Mouse (Mus musculus): ENCODE measurements at regions not wholly inside any gene's neighbourhood (a gene's known extent, or its start where the extent isn't known, plus 50 kb on each side); places are given as distances from the start of the nearest gene placed in this dataset.

DNA sequence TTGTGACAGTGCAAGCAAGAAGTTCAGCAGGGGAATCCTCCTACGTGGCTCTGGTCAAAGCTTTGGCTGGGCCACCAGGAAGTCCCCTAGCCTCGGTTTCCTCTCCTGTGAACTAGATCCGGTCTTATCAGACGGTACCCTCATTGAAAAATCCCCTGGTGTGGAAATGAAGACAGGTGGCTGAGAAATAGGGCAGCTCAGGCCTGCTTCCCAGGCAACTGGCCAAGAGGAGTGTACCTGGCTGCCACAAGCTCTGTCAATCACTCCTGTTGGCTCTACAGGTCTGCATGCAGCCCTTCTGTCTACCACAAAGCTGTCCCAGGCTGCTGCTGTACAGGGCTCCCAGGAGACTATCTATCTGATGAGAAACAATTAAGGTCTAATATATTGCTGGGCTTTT, 146.1 kb upstream of the Cxcr4 start:
- no peak for DNase-seq (ENCODE audit: low read depth in 2 of 2, low spot score in 2 of 2)

DNA sequence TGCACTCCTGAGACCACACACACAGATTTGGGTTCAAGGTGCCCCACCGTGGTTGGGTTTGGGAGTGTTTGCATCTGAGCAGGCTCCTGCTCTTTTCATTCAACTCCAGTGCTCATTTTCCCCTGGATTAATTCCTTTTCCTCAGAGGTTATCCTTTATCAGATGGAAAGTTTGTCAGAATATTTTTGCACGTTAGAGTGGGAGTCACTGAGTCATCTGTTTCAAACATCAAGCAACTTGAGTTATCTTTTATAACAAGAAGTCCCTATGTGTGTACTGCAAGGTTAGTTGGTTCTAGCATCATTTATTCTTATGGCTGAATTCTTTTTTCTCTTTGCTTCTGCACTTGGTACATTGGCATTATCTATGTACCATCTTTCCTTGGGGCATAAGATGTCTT, 142.8 kb upstream of the Cxcr4 start:
- DNase-seq (ENCODE audit: low read depth in 2 of 2, low spot score in 2 of 2), result no peak

DNA sequence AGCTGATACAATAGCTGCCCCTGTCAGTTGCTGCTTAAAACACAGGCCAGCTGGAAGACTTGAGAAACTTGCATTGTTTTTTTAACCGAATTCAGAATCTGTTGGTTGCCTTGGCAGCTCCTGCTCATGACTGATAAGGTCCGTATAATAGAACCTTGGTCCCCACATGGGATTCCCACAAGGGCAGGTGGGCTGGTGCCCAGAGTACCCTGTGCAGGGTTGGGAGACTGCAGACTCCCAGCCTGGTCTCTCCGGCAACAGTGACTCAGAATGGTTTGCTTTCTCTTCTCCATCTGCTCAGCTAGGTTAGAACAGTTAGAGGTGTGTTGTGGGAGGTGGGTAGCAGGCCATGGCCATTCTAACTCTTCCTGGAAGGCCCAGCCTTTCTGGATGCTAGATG, 139.4 kb upstream of the Cxcr4 start:
- DNase-seq (ENCODE audit: low read depth in 2 of 2, low spot score in 2 of 2), result no peak

DNA sequence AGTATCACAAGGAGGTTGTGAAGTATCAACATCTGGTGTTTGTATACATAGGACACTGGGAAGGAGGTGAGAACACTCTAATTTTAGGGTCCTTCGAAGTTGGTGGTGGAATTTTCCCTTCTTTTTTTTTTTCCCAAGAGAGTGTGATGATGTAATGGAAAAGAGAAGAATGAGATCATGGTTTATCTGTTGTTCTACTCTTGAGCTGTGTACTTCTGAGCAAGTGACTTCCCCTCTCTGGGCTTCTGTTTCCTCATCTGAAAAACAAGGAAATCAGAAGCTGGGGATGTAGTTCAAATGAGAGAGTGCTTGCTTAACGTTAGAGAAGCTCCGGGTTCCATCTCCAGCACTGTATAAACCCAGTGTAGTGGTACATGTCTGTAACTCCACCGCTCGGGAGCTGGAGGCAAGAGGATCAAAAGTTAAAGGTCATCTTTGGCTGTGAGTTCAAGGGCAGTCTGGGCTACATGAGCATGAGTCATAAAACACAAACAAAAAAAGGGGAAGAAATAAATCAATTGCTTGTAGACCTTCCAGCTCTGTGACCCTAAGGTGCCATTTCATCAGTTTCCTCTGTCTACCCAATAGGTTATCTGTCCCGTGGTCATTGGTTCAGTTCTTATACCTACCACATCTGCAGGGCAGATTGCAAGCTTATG, 132.5 kb upstream of the Cxcr4 start:
- DNase-seq (ENCODE audit: low read depth in 2 of 2, low spot score in 2 of 2), result no peak

DNA sequence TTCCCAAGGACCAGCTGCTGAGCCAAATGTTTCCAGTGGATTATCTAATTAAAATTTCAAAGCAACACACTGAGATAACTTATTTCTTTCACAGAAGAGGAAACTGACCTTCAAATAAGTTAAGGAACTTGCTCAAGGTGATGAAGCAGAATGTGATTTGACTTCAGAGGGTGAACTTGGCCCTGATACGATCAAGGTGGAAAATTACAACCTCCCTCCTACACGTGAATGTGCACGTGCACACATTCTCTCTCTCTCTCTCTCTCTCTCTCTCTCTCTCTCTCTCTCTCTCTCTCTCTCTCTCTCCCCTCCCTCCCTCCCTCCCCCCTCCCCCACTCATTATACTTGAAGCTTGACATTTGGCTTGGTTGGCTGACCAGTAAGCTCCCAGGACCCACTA, 131.8 kb upstream of the Cxcr4 start:
- DNase-seq (ENCODE audit: low read depth in 2 of 2, low spot score in 2 of 2), result no peak

DNA sequence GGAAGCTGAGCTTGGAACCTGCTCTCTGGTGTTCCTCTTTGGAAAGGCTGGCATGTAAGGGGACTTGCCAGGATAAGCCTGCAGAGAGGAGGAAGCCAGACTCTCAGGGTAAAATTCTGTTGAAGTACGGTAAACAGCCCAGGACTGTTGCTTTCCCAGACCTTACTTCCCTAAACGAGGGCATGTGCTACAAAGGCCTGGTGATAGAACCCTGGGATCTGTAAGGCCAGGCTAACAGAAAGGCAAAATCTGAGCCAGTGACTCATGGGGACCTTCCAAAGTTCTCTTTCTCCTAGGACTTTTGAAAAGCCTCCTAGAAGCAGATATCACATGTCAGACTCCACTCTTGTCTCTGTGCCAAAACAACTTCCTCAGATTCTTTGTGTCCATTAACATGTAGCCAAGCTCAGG, 130.0 kb upstream of the Cxcr4 start:
- DNase-seq (ENCODE audit: low read depth in 2 of 2, low spot score in 2 of 2), result no peak

DNA sequence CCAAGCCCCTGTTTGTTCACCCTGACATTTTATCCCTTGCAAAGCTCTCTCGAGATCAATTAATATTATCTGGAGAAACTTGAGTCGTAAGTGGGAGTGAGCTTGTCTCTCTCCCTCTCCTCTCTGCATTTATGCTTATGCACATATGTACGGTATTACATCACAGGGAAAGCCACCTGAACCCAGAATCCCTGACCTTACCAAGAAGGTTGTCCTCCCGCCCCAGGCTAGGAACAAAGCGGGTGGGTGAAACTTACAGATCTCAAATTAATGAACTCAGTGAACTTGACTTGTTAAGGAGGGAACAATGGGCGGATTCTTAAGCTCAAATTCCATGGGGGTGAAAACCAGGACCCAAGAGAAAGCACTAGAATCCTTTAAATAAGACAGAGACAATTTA, 122.8 kb upstream of the Cxcr4 start:
- DNase-seq (ENCODE audit: low read depth in 2 of 2, low spot score in 2 of 2), result no peak

DNA sequence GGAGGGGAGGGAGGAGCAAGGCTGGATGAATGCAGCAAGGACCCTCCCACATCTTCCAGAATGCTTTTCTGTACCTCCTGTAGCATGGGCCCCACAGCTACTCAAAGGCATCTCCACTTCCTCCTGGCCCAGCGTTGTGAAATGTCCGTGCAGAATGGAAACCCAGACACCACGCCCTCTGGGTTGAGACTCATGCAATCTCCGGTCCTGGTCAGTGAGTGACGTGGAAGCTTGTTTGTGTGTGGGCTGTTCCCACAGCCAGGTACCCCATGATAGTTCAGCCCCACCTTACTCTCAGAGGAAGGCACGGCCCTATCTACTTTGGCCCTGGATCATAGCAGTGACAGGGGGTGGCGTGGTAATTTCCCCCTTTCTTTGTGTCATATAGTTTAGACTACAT, 120.8 kb upstream of the Cxcr4 start:
- no peak for DNase-seq (ENCODE audit: low read depth in 2 of 2, low spot score in 2 of 2)

DNA sequence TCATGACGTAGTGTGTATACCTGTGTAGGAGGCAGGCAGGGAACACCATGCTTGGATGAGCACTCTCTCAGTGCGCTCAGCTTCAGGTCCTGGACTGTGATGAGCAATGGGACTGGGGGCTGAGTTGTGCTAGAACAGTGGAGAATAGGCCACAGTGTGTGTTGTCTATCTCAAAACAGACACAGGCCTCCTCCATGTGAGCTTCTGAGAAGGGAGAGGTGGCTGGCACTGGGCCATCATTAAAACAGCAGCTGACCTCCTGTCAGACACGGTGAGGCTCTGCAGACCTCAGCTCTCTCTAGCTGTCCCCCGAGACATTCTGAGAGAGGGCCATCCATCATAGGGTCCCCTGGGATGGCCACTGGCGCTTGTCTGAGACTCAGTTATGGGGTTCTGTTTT, 119.0 kb upstream of the Cxcr4 start:
- no peak for DNase-seq (ENCODE audit: low read depth in 2 of 2, low spot score in 2 of 2)

DNA sequence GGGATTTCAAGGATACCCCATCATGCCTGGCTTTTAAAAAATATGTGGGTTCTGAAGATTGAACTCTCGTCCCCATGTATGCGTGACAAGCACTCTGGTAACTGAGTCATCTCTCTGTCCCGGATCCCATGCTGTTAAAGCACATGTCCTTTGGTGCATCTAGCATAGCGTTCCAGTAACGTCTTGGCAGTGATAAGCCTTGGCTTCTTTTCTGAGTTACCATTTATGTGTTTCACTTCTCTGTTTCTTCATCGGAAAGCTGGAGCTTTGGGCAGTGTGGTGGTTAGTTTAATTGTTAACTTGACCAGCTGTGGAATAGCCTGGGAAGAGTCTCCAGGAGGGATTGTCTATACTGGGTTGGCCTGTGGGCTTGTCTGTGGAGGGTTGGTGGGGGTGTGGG, 115.7 kb upstream of the Cxcr4 start:
- DNase-seq (ENCODE audit: low read depth in 2 of 2, low spot score in 2 of 2), result no peak

DNA sequence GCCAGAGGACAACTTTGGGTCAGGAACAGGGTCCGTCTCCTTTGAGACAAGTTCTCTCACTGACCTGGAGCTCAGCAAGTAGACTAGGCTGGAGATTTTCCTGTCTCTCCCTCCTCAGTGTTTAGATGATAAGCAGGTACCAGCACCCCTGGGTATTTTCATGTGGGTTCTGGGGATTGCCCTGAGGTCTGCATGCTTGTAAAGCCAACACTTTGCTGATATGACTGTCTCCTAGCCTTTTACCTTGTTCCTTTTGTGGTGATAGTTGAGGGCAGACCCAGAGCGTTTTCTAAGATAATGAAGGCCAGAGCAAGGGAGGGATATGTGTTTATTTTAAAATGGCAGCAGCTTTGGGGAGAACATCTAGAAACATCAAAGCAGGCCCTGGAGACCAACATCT, 114.1 kb upstream of the Cxcr4 start:
- no peak for DNase-seq (ENCODE audit: low read depth in 2 of 2, low spot score in 2 of 2)

DNA sequence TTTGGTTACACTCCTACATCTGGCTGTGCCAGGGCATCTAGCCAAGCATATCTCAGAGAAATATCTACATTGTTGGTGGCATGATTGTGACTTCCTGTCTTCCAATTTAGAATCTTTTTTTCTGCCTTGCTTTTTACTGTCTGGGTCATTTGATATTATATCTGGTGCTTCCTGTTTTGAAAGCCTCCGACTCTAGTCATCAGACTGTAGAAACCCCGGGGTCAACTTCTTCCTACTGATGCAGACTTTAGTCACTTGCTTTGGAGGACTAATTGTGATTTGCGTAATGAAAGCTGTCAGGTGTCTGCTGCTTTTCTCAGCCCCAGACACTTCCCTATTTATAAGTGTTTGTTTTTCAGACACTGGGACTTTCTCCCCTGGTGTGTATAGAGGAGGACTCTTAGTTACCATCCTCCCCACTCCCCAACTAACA, 113.0 kb upstream of the Cxcr4 start:
- DNase-seq (ENCODE audit: low read depth in 2 of 2, low spot score in 2 of 2), result peak; percentile 13 to 20

DNA sequence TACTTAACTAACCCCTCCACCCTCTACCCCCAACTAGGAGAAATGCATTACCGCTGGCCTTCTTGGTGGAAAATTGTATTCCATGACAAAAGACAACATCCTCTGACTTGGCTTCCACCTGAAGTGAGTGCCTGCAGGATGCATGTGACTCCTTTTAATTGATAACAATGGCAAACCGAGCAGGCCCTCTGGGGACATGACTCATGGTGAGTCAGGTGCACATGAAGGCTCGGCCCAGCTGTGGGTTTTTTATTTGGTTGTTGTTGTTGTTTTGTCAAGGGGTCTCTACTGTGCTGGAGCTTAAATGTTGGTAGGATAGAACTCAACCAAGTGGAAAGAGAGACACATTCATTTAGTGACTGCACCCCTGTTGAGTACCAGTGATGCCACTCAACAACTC, 109.2 kb upstream of the Cxcr4 start:
- DNase-seq (ENCODE audit: low read depth in 2 of 2, low spot score in 2 of 2), result no peak

DNA sequence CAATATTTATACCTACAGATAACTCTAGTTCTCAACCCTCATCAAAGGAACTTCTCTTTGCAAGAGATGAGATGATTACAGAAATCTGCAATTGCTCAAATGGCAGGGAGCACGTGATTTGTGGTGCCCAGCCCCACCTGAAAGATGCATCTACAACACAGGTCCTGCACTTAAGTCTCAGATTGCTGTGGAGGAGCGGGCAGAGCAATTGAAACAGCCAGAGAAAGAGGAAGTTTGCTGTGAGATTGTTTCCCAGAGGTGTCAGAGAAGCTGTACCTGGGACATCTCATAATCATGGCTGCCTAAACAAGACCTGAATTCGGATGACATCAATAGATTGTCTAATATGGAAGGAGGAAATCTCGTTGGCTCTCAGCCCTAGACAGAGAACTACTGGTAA, 105.9 kb upstream of the Cxcr4 start:
- DNase-seq (ENCODE audit: low read depth in 2 of 2, low spot score in 2 of 2), result no peak

DNA sequence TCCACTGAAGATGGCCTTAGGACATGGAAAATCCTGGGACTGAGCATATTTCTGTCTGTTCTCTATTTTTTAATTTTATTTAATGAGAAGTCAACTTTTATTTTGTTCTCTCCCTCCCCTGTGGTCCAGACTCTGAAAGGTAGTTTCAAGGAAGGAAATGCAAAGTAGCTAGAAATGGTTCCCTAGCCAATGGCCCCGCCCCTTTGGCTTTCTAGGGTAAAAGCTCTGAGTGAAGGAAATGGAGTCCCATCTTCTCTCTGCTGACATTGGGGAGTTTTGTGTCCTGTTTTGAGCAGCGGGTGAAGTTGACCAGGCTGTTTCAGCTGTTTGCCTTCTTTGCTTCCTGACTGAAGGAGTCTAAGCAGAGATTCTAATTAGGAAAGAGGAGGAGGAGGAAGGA, 103.8 kb upstream of the Cxcr4 start:
- peak in 1 of 2 experiments; percentile 35 for DNase-seq (ENCODE audit: low read depth in 2 of 2, low spot score in 2 of 2)

DNA sequence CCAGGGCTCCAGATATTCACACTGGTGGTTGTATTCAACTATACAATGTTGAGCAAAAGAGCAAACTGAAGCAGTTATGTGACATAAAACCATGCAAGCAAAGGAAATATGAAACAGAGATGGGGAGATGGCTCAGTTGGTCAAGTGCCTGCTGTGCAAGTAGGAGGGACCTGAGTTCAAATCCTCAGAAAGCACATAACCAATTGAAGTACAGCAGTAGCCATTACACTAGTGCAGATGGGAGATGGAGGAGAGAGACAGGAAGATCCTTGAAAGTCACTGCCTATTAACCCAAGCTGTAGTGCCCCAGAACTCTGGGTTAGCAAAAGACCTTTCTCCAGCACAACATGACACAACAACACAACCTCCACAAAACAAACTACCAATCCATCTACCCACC, 100.7 kb upstream of the Cxcr4 start:
- no peak for DNase-seq (ENCODE audit: low read depth in 2 of 2, low spot score in 2 of 2)

DNA sequence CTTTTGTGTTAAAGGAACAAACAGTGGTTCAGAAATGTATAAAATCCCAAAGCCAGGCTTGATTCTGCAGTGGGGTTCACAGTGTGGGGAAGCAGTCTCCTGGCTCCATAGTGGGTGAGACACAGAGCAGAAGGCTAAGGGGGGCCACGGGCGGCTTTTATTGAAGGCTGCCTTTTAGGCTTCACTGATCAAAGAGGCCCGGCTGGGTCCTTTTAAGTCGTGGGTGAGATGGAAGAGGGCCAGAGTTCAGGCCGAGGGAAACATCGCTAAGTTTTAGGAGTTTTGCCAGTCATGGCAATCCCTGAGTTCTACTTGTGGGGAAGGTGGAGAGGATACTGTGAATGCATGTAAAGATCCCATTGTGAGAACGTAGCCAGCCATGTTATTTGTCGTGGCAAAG, 100.2 kb upstream of the Cxcr4 start:
- DNase-seq (ENCODE audit: low read depth in 2 of 2, low spot score in 2 of 2), result no peak

DNA sequence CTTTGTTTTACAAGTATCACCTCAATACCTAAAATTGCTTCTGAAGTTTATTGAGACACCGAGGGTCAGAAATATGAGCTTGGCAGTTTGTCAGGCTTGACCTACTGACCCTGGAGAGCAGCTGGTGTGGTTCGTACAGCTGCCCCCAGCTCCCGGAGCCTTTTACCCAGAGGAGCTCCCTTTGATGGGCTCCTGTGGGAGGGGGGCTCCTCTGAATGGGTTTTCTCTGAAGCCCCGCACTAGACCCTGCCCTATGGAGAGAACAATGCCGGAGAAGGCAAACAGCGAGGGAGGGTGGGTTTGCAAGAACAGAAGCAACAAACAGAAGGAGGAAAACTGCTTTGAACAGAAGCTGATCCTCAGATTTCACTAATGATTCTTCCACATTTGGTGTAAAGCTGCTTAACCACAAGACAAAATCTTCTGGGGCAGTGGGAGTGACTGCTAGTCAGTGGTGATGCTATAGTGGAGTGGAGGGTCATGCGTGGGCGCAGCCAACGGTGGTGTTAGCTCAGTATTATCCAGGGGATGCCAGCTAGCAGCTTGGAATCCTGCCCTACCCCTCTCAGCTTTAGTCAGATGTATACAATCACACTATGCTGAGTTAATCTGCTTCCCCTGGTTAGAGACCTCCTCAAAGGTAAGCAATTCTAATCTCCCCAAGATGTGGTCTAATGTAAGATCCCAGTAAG, 95.3 kb upstream of the Cxcr4 start:
- no peak for DNase-seq (ENCODE audit: low read depth in 2 of 2, low spot score in 2 of 2)

DNA sequence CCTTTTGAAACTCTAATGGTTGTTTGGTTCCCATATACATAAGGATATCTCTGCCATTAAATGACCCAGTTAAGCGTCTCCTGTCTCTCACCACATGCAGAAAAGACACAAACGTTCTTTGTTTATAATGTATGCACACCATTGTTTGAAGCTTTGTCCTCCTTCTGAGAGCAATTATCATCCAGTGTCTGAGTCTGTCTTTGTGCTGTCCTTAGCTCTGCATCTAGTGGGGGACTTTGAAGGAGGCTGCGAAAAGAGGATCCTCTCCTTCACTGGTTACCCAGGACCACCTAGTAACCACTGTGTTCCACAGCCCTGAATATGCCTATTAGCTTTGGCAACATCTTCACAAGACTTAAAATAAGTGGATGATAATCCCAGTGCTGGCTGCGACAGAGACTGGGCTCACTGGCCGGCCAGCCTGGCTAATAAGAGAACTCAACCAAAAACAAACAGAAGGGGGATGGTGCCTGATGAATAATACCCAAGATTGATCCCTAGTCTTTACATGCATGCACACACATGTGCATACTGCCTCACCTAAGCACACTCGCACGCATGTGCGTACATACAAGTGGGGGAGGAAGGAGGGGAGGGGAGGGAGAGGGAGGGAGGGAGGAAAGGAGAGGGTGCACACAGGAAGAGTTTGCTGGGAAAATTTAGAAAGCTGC, 93.5 kb upstream of the Cxcr4 start:
- DNase-seq (ENCODE audit: low read depth in 2 of 2, low spot score in 2 of 2), result no peak

DNA sequence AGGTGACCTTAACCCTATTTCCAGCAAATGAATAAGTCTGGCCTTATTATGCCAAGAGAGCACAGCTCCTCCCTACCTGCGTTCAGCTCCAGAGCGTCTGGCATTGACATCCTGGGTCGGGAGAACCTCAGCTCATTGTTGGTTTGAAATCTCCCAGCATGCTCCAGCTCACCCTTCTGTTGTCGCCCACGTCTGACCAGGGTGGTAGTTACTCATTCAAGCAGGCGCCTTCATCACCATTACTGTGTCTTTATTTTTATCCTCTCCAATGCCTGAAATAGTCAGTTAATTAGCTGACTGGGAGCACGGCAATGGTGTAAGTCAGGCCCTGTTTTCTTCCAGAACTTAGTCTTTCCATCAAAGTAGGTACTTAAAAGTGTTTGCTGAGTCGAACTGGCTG, 90.8 kb upstream of the Cxcr4 start:
- no peak for DNase-seq (ENCODE audit: low read depth in 2 of 2, low spot score in 2 of 2)

DNA sequence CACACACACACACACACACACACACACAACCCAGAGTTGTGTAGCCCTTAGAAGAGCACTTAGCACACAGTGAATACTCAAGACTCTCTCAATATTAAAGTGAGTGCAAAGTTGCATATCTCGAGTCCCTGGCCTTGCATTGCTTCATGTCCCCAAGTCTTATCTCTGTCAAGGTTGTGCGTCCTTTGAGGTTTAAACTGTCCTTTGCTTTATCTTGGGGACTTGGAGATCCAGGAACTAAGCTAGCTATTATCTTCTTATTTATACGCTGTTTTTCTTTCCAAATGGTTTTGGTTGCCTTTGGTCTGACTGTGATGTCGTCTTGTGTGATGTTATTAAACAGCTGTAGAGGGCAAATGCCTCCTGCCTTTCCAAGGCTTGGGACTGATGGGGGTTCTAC, 89.2 kb upstream of the Cxcr4 start:
- DNase-seq (ENCODE audit: low read depth in 2 of 2, low spot score in 2 of 2), result no peak

DNA sequence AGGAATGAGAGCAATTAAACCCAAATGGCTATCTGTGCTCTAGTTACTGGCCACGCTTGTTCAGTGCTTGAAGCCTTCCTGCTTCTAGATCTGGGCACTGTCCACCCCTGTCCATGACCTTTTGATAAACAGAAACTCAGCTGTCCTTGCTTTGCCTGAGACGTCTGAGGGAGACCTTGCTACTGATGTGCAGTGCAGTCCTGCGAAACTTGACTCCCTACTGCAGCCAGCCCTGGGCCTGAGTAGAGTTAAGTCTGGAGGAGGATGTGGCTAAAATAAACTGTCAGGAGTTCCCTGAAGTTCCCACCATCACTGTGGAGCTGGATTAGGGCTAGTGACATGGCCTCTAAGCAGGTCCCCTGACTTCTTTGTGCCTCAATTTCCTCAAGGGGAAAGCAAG, 88.4 kb upstream of the Cxcr4 start:
- no peak for DNase-seq (ENCODE audit: low read depth in 2 of 2, low spot score in 2 of 2)

DNA sequence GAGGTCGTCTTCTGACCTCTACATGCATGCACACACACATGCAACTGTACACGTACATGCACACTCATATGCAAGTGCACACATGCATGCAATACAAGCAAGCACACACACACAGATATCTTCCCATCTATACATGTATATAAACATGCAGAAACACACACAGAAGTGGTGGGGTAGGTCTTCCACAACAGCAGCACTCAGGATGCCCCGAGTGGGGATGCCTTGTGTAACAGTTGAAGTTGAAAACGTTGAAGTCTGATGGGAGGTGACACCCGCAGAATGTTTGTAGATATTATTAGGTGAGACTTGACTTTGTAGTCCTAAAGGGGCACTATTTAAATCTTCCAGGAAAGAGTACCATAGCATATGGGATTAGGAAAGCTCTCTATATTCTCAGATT, 87.9 kb upstream of the Cxcr4 start:
- no peak for DNase-seq (ENCODE audit: low read depth in 2 of 2, low spot score in 2 of 2)
